Mouse (Mus musculus) forebrain, embryonic 13.5 days (tissue): ENCODE data around the gene Ank. TPM values are rescaled to one million over a fixed set of nuclear protein-coding genes. Genes with fewer than 3 reads are reported as not detected.
A peak's percentile ranks its signal among the peaks of the same experiment; 100 is the strongest.

ENCODE experiments used
- ATAC-seq: fragments of 200-750 bp; cut with Nextera tagmentation; 2 replicates; pipeline ENCODE4 v1.8.0; 2017
- H3K27ac ChIP-seq: fragments of 300-500 bp; sonication (generic); 2 replicates; pipeline ENCODE4 v1.5.1; 2015; ENCODE audit warnings: inconsistent platforms, mild to moderate bottlenecking, moderate library complexity
- H3K27me3 ChIP-seq: fragments of 300-500 bp; sonication (generic); 2 replicates; pipeline ENCODE4 v1.6.1; 2015; ENCODE audit warnings: mild to moderate bottlenecking, inconsistent platforms
- H3K36me3 ChIP-seq: fragments of 300-500 bp; sonication (generic); 2 replicates; pipeline ENCODE4 v1.6.1; 2015; ENCODE audit warnings: mild to moderate bottlenecking, inconsistent platforms; ENCODE audit not compliant: poor library complexity, severe bottlenecking
- H3K4me1 ChIP-seq: fragments of 300-500 bp; sonication (generic); 2 replicates; pipeline ENCODE4 v1.6.1; 2015; ENCODE audit warnings: inconsistent platforms
- H3K4me2 ChIP-seq: fragments of 300-500 bp; sonication (generic); 2 replicates; pipeline ENCODE4 v1.6.1; 2015; ENCODE audit warnings: inconsistent platforms, mild to moderate bottlenecking, moderate library complexity
- H3K4me3 ChIP-seq: fragments of 300-500 bp; sonication (generic); 2 replicates; pipeline ENCODE4 v1.5.1; 2015; ENCODE audit warnings: mild to moderate bottlenecking, inconsistent platforms
- H3K9ac ChIP-seq: fragments of 300-500 bp; sonication (generic); 2 replicates; pipeline ENCODE4 v1.6.1; 2015; ENCODE audit warnings: mild to moderate bottlenecking, inconsistent platforms
- H3K9me3 ChIP-seq: fragments of 300-500 bp; sonication (generic); replicated peaks from 2 replicates; pipeline ENCODE4 v1.6.1; 2016; ENCODE audit warnings: inconsistent platforms
- WGBS: fragments of 180-500 bp; shearing (Covaris S2); methylation state at CpG from one replicate; pipeline ENCODE4 v1.1.7; 2015; 5-methylcytosine and 5-hydroxymethylcytosine counted together
- polyA plus RNA-seq: library from polyadenylated mRNA; unstranded; fragments of >200 nt; fragmentation: Nextera tagmentation; extraction: Ambion mirVana; gene quantifications from 2 replicates; pipeline ENCODE4 v1.2.1, GENCODE M21; 2015

Ank gene
- polyA plus RNA-seq, 1 experiment from 2014 or later = 9.7 TPM

- H3K36me3 ChIP-seq = peaks cover 37% of the 10 kb centered on the region
- peaks cover 19% of the 10 kb centered on the region for H3K4me1 ChIP-seq
- no peak overlapping the region for H3K9ac ChIP-seq
- no peak overlapping the region for H3K4me3 ChIP-seq
- H3K27me3 ChIP-seq = no peaks in the 10 kb centered on the region
- ATAC-seq = no peak
- H3K4me2 ChIP-seq = no peak overlapping the region
- 93% methylated on average over 13 of the region's 13 CpGs for WGBS
- no peaks in the 10 kb centered on the region for H3K9me3 ChIP-seq
- H3K27ac ChIP-seq = no peak overlapping the region
Observed at GRCm38 (mm10) chr15:27598786-27599385, 132.4 kb downstream of the Ank start.

GRCm38 (mm10) chr15:27600524-27600923, 134.0 kb downstream of the Ank start:
- WGBS = 95% methylated on average over 5 of the region's 5 CpGs
- Histone ChIP-seq H3K4me2 (no peak overlapping the region), H3K4me3 (no peak overlapping the region), H3K36me3 (peaks cover 34% of the 10 kb centered on the region), H3K27me3 (no peaks in the 10 kb centered on the region), H3K9me3 (no peaks in the 10 kb centered on the region), H3K27ac (no peak overlapping the region), H3K4me1 (peaks cover 11% of the 10 kb centered on the region), H3K9ac (no peak overlapping the region)
- no peak for ATAC-seq

GRCm38 (mm10) chr15:27604558-27604957, 138.1 kb downstream of the Ank start:
- Histone ChIP-seq H3K9ac (no peak overlapping the region), H3K27ac (no peak overlapping the region), H3K27me3 (no peaks in the 10 kb centered on the region), H3K4me3 (no peak overlapping the region), H3K9me3 (no peaks in the 10 kb centered on the region), H3K4me1 (no peaks in the 10 kb centered on the region), H3K4me2 (no peak overlapping the region), H3K36me3 (peaks cover 54% of the 10 kb centered on the region)
- 90% methylated on average over 3 of the region's 3 CpGs for WGBS
- no peak for ATAC-seq

GRCm38 (mm10) chr15:27605252-27605651, 138.8 kb downstream of the Ank start:
- Histone ChIP-seq H3K4me2 (no peak overlapping the region), H3K27ac (no peak overlapping the region), H3K4me3 (no peak overlapping the region), H3K36me3 (peaks cover 53% of the 10 kb centered on the region), H3K9me3 (no peaks in the 10 kb centered on the region), H3K4me1 (no peaks in the 10 kb centered on the region), H3K27me3 (no peaks in the 10 kb centered on the region), H3K9ac (no peak overlapping the region)
- no peak for ATAC-seq
- 85% methylated on average over 3 of the region's 3 CpGs for WGBS

GRCm38 (mm10) chr15:27609554-27609953, 143.1 kb downstream of the Ank start:
- no peak overlapping the region for H3K27ac ChIP-seq
- H3K9ac ChIP-seq = no peak overlapping the region
- WGBS = 82% methylated on average over 4 of the region's 4 CpGs
- peaks cover 61% of the 10 kb centered on the region for H3K36me3 ChIP-seq
- no peak overlapping the region for H3K4me3 ChIP-seq
- H3K9me3 ChIP-seq = no peaks in the 10 kb centered on the region
- no peak overlapping the region for H3K4me2 ChIP-seq
- no peaks in the 10 kb centered on the region for H3K4me1 ChIP-seq
- ATAC-seq = no peak
- H3K27me3 ChIP-seq = no peaks in the 10 kb centered on the region

GRCm38 (mm10) chr15:27612533-27613221, 146.2 kb downstream of the Ank start:
- no peak overlapping the region for H3K27ac ChIP-seq
- no peak overlapping the region for H3K9ac ChIP-seq
- H3K4me2 ChIP-seq = no peak overlapping the region
- H3K36me3 ChIP-seq = peaks cover 60% of the 10 kb centered on the region
- no peaks in the 10 kb centered on the region for H3K9me3 ChIP-seq
- H3K4me1 ChIP-seq = no peaks in the 10 kb centered on the region
- H3K4me3 ChIP-seq = no peak overlapping the region
- no peaks in the 10 kb centered on the region for H3K27me3 ChIP-seq
- WGBS = 46% methylated on average over 6 of the region's 6 CpGs
- ATAC-seq = peak; percentile 90

GRCm38 (mm10) chr15:27613255-27613654, 146.8 kb downstream of the Ank start:
- Histone ChIP-seq H3K9me3 (no peaks in the 10 kb centered on the region), H3K4me1 (no peaks in the 10 kb centered on the region), H3K36me3 (peaks cover 61% of the 10 kb centered on the region), H3K27ac (no peak overlapping the region), H3K27me3 (no peaks in the 10 kb centered on the region), H3K9ac (no peak overlapping the region), H3K4me2 (no peak overlapping the region), H3K4me3 (no peak overlapping the region)
- 89% methylated on average over 4 of the region's 4 CpGs for WGBS
- no peak for ATAC-seq

GRCm38 (mm10) chr15:27616159-27616558, 149.7 kb downstream of the Ank start:
- Histone ChIP-seq H3K4me3 (no peak overlapping the region), H3K4me1 (no peaks in the 10 kb centered on the region), H3K4me2 (no peak overlapping the region), H3K9ac (no peak overlapping the region), H3K27me3 (no peaks in the 10 kb centered on the region), H3K9me3 (no peaks in the 10 kb centered on the region), H3K27ac (no peak overlapping the region), H3K36me3 (peaks cover 64% of the 10 kb centered on the region)
- WGBS = 89% methylated on average over 4 of the region's 4 CpGs
- ATAC-seq = no peak

- ATAC-seq = no peak
Observed at GRCm38 (mm10) chr15:27617227-27617626, 150.8 kb downstream of the Ank start.

GRCm38 (mm10) chr15:27618778-27619533, 152.5 kb downstream of the Ank start:
- Histone ChIP-seq H3K4me3 (no peak overlapping the region), H3K4me2 (no peak overlapping the region), H3K9ac (no peak overlapping the region), H3K27me3 (no peaks in the 10 kb centered on the region), H3K27ac (no peak overlapping the region), H3K9me3 (no peaks in the 10 kb centered on the region), H3K36me3 (peaks cover 69% of the 10 kb centered on the region), H3K4me1 (no peaks in the 10 kb centered on the region)
- no peak for ATAC-seq
- WGBS = 92% methylated on average over 6 of the region's 6 CpGs

More at GRCm38 (mm10) chr15:27617227-27617626, 150.8 kb downstream of the Ank start:
- Histone ChIP-seq H3K4me3 (no peak overlapping the region), H3K36me3 (peaks cover 63% of the 10 kb centered on the region), H3K27ac (no peak overlapping the region), H3K27me3 (no peaks in the 10 kb centered on the region), H3K9ac (no peak overlapping the region), H3K4me2 (no peak overlapping the region), H3K9me3 (no peaks in the 10 kb centered on the region), H3K4me1 (no peaks in the 10 kb centered on the region)
- 89% methylated on average over 3 of the region's 3 CpGs for WGBS

- Histone ChIP-seq H3K4me2 (no peak overlapping the region), H3K4me1 (no peaks in the 10 kb centered on the region), H3K36me3 (peaks cover 62% of the 10 kb centered on the region), H3K9ac (no peak overlapping the region), H3K9me3 (no peaks in the 10 kb centered on the region), H3K27me3 (no peaks in the 10 kb centered on the region), H3K27ac (no peak overlapping the region), H3K4me3 (no peak overlapping the region)
- ATAC-seq = no peak
- 86% methylated on average over 3 of the region's 3 CpGs for WGBS
Observed at GRCm38 (mm10) chr15:27619683-27620082, 153.2 kb downstream of the Ank start.

GRCm38 (mm10) chr15:27620475-27621185, 154.2 kb downstream of the Ank start:
- Histone ChIP-seq H3K4me3 (no peak overlapping the region), H3K9ac (no peak overlapping the region), H3K9me3 (no peaks in the 10 kb centered on the region), H3K4me1 (no peaks in the 10 kb centered on the region), H3K36me3 (peaks cover 58% of the 10 kb centered on the region), H3K4me2 (no peak overlapping the region), H3K27me3 (no peaks in the 10 kb centered on the region), H3K27ac (no peak overlapping the region)
- no peak for ATAC-seq
- 85% methylated on average over 6 of the region's 6 CpGs for WGBS
